Mouse (Mus musculus) right cerebral cortex, adult 2 months (tissue): ENCODE results near the gene Dscaml1.

Source experiments
- DNase-seq, 2 experiments: peaks; one replicate each; pipeline ENCODE4 v3.0.0; 2021 to 2022; ENCODE audit warnings: low spot score in 2 of 2

Dscaml1 gene

DNA sequence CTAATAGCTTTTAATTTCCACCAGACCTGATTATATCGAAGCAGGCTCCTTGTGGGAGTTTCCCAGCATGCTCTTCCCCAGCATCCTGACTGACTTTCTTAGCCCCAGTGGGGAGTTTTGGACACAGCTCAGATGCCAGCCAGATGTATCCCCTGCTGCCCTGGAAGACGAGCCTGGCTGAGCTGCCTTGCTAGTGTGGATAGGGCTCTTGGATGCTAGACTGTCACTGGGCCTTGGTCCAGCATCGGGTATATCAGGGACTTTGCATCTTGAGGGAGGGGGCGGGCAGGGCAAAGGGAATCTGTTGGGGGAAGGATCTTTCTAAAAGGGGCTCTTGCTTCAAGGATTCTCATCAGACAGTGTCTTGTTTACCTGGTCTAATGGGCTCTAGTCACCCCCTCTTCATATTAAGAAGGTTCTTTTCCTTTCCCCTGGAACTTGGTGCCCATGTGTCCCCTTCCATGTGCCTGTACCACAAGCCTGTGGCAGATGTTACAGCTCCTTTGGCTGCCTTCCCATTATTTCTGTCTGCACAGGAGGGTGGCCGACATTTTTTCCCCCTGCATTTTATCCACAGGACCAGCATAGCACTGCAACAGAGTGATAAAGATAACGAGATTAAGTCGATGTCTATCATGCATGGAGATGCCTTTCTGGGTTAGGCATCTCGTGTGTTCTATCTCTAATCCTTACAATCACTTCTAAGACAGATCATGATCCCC lies 28.6 kb downstream of the Dscaml1 start:
- DNase-seq: no peak

DNA sequence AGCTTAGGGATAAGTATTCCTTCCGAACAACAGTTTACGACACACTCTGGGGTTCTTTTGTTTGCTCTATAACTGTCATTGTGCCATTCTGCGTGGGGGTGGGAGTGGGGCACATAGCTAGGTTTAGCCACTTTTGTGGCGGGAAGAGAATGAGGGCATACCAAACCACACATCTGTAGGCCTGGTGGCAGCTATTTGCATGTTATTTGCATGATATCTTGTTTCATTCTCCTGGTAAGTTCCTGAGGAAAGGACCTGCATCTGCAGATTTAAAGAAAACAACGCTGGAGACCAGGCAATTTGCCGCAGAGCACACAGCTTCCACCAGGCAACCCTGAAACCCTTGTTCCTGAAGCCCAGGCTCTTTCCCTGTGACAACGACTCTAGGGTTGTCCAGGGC lies 30.8 kb downstream of the Dscaml1 start:
- no peak for DNase-seq

DNA sequence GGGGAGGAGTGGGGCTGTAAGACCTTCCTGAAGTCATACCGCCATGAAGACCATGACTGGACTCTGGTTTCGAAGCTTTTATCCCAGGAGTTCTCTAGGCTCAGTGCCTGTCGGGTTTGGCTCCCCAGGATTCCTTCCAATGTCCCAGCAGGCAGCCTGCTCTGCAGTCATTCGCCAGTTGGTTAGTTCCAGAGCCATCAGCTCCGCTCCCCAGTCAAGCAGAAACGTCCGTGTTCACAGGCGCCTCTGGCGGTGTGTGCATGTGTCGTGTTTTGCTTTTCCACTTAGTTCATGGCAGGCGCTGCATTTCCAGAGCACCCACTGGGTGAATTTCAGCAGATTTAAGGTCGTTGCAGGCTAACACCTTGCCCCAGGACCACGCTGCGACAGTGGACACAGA lies 31.9 kb downstream of the Dscaml1 start:
- no peak for DNase-seq

DNA sequence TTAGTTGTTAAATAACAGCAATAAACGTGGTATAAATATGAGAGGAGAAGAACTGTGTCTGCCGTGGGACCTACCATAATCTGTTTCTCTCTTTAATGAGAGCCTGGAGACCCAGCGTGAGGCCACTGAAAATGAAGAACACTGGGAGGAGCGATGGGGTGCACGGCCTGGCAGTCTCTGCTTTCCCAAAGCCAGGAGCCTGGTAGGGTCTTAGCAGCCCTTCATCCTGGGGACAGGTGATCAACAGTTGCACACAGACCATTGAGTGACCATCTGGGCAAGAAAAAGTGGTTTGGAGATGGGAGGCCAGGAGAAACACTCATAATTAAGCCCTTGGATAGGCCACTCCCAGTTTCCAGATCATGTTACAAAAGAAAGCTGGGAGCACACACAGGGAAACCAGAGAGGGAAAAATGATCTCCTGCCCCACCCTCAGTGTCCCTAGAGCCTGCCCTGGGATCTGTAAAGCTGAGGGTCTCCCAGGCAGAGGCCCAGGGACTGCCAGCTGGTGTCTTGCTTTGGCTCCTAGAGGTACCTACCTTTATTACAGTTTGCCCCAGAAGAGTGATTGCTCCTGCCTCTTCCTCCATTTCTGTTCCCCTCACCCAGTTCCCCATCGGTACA lies 39.1 kb downstream of the Dscaml1 start:
- DNase-seq: no peak

DNA sequence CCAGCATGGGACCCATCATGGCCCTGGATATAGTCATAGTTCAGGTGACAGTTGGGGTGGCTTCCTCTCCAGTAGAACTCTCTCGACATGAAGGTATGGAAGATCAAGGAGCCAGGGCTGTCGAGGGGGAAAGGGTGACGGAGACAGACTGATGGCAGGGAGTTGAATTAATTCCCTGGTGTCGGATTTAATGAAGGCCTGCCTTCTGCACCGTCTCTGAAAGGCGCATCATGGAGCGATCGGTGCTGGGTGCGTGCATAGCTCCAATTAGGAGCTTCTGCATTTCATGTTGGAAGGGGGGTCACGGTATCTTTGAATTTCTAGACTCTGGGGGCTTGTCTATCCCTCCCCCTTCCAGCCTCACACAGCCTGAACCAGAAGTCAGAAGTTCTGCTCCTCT lies 41.8 kb downstream of the Dscaml1 start:
- DNase-seq: no peak

DNA sequence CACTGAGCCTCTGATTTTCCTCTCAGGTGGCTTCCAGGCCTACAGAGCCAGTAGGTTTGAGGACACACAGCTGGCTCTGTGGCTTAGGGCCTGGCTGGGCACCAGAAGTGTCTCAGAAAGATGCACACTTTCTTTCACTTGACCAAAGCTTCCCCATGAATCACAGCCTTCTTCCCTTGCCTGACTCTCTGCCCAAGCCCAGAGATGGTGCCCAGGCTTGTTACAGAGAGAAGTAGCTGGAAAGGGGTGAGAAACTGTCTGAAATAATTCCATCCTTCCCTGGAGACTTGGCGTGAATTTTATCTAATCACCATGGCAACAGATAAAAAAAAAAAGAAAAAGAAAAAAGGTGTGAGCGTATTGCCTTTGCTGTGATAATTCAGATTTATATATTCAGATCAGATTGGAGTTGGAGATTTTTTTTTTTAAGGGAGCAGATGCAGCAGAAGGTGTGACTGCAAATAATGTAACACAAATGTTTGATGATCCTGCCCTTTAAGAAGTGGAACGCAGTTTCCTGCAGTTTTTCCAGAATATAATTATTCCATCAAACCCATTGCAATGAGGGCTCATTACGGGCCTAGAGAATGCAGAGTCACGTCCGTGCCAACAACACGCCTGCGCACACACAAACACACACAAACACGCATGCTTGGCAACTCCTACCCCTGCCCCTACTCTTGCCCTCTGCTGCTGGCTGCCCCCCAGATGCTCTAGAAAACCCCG lies 44.5 kb downstream of the Dscaml1 start:
- DNase-seq: peak; percentile 60 to 61

DNA sequence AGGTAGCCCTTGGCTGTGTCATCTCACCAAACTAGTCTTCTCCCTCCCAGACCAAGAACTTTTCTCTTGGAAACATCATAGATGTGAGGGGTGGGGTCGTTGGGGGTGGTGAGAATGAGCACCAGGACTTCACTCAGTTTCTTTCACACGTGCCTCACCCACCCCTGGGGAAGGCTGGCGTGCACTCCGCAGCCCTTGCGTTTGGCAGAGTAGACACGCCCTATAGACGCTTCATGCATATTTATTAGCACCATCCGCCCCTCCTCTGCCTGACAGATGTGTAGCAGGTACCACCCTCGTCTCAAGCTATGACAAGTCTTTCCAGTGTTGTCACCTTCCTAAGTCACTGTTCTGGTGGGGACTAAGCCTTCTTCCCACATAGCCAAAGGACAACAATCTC lies 45.3 kb downstream of the Dscaml1 start:
- no peak for DNase-seq

DNA sequence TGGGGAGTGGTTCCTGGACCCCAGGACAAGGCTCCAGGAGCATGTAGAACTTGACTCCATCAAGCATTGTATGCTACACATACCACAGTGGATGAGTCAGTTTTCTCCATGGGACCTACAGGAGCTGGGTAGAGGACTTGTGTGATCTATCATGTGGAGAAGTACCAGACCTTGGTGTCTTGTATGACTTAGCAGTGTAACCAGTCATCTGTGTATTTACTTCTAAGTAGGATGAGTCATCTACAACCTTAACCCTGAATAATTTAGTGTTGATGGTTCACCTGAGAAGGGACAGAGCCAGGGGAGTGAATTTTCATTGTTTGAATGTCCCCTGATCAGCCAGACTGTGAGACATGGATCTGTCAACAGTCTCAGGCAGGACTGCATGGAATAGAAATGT lies 48.4 kb downstream of the Dscaml1 start:
- no peak for DNase-seq

DNA sequence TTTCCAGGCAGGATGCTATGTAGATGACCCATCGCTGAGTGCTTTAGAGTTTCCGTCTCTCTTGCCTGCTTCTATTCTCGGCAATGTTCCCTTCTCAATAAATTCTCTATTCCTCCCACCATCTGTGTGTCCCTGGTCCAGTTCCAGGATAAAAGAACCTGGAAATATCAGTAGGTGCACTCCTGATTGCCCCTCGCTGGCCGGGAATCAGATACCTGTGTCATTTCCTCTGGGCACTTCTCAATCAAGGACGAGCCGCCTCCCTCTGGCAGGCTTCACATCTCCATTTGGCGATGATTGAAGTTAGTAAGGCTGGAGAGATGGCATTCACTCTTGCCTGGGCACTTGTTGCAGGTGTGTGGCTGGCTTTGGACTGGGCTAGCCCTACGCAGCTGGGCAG lies 54.5 kb downstream of the Dscaml1 start:
- DNase-seq: no peak

DNA sequence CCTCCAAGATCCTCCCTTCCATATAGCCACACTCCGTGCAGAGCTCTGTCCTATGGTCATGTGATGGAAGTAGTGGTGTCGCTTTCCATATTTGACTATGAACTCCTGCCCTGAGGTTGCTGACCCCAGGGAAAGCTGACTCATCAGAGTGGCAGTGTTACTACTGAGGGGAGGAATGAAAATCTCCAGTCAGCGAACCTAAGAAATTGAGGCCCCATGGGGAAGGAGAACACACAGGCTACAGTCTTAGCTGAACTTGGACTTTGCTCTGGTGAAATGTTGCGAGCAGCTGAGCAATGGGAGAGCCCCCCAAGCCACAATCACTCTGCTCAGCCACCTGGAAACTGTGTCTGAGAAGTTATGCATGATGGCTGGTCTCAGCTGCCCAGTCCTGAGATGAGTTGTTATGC lies 60.2 kb downstream of the Dscaml1 start:
- DNase-seq: no peak

DNA sequence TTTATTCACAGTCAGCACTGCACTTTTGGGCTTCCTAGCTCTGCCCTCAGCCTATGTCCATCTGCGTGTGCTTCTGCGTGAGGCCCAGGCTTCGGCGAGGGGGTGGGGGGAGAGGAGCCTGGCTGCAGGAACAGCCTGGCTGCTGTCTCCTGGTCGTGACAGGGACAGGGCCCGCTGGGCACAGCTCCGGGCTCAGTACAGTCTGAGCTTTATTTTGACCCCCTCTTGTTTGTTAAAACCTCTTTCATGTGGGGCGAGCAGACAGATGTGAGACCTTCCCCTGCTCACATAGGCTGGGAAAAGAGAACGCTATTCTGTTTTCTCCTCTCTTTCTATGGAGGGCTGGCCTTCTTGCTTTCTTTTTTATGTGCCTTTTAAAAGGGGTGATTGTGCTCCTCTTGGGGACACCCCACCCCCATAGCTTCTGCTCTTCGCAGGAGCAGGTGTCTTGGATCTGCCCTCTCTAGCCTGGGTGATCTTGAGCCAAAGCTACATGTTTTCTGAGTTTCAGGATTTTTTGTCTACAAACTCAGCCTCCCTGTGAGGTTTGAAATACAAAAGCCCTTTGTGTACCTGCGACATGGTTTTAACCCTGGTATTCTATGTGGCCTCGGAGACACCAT lies 60.9 kb downstream of the Dscaml1 start:
- DNase-seq: no peak

DNA sequence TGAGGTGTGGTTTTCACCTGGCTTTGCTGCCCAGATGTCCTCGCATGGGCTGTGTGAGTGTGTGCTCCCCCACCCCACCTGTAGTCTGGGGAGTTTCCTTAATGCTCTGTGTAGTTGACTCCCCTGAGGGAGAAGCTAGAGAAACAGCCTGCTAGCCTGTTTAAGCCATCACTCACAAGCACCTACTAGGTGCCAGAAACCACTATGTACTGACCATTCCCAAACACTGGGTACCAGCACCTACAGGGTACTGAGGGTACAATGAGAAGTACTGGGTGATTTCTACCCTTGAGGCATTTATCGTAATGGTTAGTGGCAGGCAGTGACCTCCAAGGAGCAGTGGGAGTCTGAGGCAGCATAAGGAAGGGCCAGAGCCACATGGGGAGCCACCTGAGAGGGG lies 64.5 kb downstream of the Dscaml1 start:
- DNase-seq: no peak

DNA sequence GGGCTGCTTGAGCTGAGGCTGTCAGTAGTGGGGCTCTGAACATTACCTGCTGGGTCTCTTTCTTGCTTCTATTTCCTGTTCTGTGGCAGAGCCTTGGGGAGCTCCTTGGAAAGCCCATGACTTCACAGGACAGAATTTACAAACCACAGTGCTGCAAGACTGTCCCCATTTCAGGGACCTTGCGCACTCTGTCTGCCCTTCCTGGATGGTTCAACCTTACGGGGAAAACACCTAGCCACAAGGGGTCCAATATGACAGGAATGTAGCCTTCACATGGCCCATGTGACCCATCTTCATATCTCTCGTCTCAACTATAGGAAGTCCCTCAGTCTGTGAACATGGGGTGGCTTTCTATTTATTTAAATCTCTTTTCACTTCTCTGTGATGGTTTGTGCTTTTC lies 68.5 kb downstream of the Dscaml1 start:
- no peak for DNase-seq

DNA sequence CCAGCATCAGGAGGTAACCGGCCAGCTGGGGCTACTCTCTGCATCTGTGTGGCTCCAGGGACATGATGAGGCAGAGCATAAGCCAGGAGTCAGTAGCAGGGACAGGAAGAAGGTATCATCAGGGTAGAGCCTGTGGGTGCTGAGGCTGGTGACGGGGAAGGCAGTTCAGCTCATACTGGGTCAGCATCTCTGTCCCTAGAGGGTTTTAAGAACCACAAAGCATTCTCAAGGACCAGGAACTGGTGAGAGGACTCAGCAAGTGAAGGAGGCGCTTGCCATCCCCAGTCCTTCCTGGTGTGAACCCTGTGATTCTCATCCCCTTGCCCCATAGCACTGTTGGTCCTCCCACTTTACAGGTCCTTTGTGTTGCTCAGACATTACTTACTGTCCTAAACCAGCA lies 69.9 kb downstream of the Dscaml1 start:
- no peak for DNase-seq

DNA sequence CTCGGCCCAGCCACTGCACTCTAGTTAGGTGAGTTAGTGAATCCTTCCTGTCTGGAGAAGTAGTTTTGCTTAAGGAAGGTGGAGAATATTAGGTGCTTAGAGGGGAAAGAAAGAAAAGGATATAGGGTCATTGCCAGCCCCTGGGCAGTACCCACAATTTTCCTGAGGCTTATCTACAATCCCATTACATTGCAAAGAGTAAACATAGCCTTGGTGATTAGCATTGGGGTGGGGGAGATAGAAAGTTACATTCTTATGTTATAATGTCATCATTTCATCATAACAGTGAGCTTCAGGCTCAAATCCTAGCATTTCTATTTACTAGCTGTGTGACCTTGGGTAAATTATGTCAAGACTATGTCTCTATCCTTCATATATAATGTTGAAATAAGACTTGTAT lies 70.5 kb downstream of the Dscaml1 start:
- no peak for DNase-seq

DNA sequence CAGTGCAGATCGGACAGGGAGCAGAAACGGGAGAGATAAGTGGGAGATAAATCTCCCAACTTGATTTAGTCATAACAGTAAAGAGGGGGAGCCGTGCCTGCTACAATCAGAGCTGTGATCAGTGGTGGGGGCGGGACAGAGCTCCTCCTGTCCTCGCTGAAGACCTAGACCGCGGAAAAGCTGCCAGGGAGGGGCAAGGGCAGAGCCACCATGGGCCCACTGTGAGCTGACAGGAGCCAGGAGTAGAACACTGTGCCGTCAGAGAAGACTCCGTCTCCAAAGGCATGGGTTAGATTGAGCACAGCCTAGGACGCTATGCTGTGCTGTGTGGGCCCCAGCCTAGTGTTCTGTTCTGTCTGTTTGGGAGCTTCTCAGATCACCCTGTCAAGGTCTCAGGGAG lies 72.8 kb downstream of the Dscaml1 start:
- DNase-seq: peak in 1 of 2 experiments; percentile 26

DNA sequence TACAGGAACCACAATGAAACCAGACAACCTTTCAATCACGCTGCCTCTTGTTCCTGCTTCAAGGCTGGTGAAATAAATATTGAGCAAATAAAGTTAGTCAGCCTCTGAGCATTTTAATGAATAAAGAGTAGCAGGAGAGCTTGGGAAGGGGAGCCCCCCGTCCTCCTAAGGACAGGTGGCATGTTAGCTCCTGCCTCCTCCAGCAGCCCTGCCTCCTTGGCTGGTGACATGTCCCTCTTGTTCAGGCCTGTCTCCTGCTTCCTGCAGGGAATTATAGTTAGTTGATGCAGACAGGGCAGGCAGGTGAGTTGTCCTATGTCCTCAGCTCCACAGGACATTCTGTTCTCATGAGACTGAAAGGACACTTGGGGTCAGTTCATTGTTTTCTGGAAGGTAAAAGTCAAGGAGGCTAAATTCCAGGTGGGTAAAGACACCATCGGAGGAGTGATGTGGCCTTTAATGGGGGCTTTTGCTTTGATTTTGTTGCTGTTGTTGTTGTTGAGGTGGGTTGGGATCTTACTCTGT lies 73.7 kb downstream of the Dscaml1 start:
- DNase-seq: no peak

DNA sequence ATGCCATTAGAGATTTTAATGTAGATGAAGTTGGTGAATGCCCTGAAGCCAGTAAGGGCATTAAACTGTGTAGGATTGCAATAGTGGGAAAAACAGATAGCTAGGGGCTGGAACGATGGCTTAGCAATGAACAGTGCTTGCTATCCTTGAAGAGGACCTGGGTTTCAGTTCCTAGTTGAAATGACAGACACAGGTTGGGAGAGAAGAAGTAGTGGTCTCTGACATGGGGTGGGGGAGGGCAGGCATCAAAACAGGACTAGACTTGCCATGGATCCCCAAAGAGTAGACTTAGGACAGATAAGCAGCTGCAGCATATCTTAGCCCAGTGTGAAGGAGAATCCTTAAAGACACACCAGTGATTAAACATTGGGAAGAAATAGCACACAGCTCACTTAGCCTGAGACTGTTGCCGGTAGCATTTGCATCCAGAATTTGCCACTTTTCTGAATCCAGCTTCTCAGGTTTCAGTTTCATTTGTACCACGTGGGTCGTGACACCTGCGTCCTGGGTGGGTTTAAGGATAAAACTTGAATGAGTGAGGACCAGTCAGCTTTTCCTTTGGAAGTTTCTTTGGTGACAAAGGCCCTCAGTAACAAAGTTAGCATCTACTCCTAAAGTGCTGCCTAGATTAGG lies 75.0 kb downstream of the Dscaml1 start:
- no peak for DNase-seq

DNA sequence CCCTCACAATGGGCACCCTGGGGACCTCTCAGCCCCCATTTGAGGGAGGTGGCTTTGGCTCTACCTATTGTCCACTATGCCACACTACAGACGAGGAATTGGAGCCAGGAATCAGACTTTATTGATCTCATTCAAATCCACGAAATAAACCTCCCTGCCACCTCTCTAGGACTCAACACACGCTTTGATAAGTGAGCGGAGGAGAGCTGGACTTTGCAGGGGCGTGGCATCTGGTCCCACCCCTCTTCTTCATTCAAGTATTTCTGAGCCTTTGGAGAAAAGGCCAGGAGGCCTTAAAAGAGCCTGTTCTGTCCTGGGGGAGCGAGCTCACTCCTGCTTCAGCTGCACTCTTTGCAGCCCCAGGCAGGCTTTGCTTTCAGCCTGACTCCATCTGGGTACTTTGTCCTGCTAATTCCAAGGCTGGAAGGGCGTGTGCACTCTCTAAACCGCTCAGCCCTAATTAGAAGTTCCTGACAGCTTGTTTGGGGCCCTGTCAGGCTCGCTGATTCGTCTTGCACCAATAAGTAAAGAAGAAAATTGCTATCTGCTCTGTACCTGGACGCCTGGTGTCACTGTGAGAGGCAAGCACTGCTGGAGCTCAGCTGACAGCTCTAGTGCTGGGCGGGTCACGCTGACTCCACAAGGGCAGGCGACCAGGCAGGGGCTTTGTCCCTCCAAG lies 75.7 kb downstream of the Dscaml1 start:
- DNase-seq: no peak

DNA sequence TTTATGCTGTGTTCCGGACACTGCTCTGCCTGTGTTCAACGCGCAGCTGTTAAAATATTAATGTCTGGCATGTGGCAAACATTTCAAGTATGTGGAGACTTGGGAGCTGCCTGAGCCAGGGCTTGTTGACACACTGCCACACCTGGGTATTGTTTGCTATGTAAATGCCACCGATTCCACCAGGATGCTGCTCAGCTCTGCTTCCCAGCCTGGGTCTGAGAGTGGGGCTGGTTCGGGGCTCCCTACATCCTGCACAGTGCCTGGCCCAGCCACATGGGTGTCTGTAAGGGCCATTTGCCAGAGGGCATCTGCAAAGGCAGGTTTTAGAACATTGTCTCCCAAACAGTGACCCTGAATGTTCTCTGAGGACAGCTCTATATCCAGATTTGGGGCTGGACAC lies 78.5 kb downstream of the Dscaml1 start:
- no peak for DNase-seq

DNA sequence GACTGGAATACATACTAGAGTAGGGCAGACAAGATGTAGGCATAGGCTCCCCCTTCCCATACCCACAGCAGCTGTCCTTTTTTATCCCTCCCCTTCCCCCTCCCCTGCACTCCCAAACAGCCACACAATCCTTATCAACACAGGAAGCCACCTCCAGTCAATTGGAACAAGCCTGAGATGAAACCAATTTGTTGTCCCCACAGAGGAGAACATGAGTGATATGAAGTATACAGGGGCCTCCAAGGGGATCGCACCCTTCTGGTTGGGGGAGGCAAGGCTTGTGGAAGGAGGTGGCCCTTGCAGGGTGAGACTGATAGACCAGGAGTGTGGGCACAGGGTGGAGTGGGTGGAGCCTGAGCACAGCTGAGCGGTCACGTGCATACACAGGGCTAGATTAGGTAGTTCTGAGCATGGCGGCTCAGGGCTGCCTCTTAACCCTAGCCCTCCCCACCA lies 79.1 kb downstream of the Dscaml1 start:
- DNase-seq: no peak
